Mouse (Mus musculus) frontal cortex, postnatal 25 days (tissue): ENCODE data around the gene Mta3.
A peak's percentile ranks its signal among the peaks of the same experiment; 100 is the strongest.
"Not testable (repeated sequence)": the region's sequence is repeated elsewhere in the genome, so short reads cannot be mapped to it uniquely, and the experiment has no call there.

Experiments
- DNase-seq, 2 experiments: peaks; one replicate each; pipeline ENCODE4 v3.0.0; 2022; ENCODE audit warnings: low spot score in 2 of 2

Mta3 gene

DNA sequence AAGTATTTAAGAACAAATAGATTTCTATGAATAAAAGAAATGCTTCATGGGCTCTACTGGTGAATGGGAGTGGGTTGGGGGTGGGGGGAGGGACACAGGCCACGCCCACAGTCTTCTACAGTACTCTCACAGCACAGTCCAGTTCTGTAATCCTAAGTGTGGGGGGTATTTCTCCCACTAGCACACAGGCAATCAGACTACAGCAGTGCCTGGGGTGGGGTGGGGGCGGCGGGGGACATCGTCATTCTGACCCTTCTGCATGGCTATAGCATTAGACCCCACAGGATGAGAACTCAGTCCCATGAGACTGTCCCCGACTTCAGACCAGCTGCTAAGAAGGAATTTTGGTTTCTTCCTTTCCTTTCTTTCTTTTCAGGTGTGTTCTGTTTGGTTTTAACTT lies 143.8 kb downstream of the Mta3 start:
- no peak for DNase-seq

DNA sequence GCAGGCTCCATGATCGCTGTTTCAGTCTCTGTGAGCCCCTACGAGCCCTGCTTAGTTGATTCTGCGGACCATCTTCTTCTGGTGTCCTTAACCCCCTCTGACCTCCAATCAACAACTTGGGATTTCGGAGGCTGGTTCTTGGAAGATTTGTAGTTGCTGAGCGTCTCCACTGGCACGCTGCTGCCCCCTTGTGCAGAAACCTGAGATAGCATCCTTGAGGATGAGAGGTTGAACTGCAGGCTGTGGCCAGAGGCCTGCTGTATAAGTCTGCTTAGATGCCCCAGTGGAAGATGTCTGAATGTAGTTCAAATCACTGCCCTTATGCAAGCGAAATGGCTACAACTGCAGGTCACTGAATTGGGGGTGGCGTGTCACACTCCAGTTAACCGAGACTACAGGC lies 144.5 kb downstream of the Mta3 start:
- peak; percentile 91 to 94 for DNase-seq

DNA sequence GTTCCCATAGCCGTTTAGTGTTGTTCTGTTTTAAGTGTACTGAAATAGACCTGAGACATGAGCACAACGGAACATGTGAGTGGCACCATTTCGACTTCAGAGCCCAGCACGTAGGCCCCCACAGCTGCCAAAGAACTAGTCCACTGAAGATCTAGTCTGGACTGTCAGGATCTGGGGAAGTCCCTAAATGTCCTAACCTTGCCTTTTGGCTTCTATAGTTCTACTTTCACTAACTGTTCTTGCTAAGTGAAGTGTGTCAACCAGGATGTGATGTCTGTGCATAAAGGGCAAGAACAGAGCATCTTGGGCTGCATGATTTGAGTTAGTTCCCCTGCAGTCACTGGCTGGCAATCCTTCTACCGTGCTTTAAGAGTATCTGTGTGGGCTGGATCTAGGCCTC lies 144.9 kb downstream of the Mta3 start:
- no peak for DNase-seq

DNA sequence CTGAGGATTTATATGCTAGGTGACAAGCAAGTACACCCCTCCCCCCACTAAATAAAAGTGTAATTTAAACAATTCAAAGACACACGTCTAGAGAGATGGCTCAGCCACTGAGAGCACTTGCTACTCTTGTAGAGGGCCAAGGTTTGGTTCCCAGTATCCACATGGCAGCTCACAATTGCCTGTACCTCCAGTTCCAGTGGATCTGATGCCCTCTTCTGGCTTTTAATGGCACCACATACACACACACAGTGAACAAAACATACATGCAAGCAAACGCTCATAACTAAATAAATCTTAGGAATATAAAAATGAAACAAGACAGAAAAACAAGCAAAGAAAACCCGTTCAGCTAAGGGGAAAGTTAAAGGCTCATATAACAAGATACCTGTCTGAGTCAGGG lies 147.9 kb downstream of the Mta3 start:
- DNase-seq = no peak

DNA sequence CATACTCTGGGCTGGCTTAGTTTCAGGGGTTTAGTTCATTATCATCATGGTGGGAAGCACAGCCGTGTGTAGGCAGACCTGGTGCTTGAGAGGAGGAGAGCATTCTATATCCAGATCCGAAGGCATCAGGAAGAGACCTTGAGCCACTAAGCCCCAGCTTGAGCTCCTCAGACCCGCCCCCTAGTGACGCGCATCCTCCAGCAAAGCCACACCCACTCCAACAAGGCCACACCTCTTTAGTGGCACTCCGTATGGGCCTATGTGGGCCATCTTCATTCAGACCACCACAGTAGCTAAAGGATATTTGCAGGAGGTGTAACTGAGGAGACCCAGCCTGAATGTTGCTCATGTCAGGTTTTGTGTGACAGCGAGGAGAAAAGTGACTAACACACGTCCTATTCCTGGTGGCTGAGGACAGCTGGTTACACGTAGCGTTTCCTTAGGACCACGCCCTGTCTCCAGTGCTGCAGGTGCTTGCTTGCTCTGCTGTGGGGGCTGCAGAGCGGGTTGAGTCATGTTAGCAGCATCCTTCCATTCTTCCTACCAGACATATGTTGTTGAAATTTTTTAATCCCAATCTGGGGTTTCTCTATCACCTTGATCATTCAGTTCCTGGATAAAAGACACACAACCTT lies 148.4 kb downstream of the Mta3 start:
- DNase-seq = no peak

DNA sequence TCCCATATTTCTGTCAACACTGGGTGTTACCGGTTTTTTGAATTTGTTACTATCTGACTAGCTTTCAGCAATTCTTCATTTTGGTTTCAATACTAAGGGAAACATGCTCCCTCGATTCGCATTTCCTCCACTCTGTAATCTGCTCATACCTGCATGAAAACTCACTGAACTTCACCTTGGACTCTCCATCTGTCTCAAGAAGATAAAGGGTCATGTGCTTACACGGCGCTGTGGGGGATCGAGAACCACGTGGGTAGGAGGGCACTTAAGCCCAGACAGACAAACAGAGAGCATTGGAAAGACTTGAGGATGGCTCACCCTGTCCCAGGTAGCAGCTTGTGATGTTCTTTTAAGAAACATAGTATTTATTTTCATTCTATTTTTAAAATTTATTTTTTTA lies 152.4 kb downstream of the Mta3 start:
- no peak for DNase-seq

DNA sequence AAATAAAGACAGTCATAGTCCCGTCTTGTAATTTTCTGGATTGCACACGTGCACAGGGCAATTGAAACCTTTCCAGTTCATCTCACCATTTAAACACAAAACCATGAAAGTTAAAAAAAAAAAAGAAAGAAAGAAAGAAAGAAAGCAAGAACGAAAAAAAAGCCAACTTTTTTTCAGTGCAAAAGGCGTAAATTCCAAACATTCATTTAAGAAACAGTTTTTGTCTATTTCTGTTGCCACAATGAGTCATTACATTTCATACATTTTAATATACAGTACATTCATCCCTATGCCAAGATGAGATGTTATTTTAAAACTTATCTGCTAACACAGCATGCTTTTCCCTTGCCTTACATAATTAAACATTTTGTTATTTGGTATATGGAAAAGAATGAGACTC lies 153.7 kb downstream of the Mta3 start:
- DNase-seq = no peak

DNA sequence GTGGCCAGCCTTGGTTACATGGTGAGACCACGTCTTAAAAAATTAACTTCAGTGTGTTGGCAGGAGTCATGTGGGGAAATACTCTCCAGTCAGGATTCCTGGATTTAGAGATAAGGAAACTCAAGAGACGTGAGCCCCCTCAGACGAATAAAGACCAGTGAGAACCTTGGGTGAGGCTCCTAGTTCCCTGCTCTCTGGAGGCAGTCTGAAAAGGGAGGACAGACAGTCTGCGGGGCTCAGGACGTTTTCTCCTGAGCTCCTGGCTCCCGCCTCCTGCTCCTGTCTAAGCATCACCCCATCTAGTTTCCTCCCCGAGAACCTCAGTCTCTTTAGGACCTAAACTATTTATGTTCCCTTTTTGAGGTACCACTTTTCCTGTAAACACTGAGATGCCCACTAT lies 154.3 kb downstream of the Mta3 start:
- no peak for DNase-seq

DNA sequence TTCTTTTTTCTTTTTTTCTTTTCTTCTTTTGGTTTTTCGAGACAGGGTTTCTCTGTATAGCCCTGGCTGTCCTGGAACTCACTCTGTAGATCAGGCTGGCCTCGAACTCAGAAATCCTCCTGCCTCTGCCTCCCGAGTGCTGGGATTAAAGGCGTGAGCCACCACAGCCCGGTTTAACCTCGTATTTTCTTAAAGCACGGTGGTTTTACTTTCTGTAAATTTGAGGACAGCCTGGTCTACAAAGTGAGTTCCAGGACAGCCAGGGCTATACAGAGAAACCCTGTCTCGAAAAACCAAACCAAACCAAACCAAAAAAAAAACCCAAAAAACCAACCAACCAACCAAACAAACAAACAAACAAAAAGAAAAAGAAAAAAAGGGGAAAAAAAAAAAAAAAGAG lies 155.0 kb downstream of the Mta3 start:
- DNase-seq = not testable (repeated sequence)

DNA sequence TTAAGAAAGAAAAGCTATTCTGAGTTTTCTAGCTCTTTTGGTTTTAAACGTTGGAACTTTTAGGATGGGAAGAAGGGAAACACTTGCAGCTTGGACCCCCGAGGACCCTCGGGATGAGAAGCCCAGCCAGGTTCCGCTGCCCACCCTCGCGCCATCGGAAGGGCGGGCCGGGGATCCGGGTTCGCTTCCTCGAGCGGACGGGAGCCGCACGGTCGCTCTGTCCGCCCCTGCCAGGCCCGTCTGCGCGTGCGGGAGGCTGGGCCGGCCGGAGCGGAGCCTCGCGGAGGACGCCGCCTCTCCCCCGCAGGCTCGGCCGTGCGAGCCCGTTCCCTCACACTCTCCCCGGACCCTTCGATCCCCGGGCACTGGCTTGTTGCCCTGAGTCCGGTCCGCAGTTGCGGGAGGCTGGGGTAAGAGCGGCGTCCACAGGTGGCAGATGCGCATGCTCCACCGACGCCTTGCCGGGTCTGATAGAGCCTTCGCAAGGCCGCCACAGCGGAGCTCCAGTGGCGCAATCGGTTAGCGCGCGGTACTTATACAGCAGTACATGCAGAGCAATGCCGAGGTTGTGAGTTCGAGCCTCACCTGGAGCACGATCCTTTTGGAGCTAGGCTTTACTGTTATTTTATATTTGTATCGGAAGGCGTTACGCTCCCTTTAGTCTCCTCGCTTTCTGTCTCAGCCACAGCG lies 155.6 kb downstream of the Mta3 start:
- peak; percentile 99 for DNase-seq

DNA sequence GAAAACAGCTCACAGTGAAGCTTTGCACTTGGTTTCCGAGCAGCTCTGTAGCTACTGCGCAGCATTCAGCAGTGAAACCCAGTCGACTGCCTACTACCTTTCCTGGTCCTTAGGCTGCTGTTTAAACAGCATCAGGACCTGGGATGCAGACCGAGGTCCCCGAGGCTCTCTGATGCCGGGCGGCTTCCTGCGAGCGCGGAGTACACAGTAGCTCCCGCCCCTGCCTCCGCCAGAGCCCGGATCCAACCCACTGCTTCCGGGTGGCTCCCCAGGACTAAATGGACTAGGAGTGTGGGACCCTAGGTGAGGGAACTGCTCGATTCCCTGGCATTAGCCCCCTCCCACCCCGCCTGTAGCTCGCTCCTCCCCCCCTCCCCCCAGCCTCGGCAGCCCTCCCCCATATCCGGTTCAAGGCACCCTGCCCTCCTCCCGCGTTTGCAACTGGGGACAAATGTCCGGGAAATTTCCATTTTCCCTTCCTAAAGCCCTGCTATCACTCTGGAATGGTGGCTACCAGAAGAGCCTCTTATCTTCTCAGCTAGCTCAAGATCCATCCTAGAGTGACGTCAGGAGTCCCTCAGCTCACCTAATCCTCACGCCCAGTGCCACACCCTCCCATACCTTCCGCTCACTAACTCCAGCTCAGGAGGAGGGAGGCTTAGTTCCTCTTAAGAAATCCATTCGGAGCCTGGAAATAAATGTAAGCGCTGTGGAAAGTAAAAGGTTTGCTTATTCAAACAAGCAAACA lies 156.3 kb downstream of the Mta3 start:
- DNase-seq = peak in 1 of 2 experiments; percentile 59

DNA sequence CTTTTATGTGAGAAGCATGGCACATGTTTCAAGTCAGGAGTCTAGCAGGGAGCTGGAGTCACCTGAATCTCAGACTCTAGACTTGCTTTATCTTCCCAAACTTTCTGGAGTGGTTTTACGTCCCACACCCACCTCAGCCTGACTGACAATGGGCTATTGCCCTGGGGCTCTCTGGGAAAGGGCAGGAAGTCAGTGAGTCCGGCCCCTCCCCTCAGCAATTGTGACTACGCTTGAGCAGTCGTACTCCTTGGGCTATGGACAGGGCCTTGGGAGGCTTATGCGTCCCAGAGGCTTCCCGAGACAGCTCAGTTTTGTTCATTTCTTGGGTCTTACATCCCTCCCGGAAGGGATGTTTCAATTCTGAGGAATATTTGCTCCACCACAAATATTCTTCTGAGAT lies 159.4 kb downstream of the Mta3 start:
- no peak for DNase-seq

DNA sequence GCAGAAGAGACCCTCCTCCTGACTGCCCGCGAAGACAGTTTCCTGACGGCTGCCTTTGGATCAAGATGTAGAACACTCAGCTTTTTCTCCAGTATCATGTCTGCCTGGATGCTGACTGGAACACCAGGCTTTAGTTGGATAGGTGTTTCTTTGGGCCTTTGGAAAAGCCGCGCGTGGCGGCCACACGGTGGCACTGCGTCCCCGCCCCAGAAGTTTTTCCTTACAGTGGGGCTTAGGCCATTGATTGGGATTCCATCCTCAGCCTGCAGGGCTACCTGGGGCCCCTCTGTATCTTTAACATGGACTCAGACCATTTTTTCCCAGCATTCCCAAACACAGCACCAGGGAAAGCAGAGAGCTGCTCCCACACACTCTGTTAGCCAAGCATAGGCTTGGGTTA lies 160.6 kb downstream of the Mta3 start:
- DNase-seq = no peak

DNA sequence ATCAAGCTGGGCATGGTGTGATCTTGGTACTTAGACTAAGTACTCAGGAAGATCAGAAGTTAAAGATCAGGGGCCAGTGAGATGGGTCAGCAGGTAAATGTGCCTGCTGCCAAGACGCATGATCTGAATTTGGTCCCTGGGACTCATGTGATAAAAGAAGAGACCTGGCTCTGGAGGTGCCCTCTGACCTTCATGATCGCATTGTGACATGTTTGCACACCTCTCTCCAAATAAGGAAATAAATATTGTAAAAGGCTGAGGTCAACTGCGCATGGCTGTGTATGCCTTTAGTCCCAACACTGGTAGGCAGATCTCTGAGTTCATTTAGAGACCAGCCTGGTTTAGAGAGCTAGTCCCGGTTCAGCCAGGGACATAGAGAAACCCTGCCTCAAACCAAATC lies 164.4 kb downstream of the Mta3 start:
- no peak for DNase-seq
